Mouse (Mus musculus) heart, embryonic 11.5 days (tissue): ENCODE data around the gene Nol4l. TPM values are rescaled to one million over a fixed set of nuclear protein-coding genes. Genes with fewer than 3 reads are reported as not detected.

Source experiments
- ATAC-seq: fragments of 200-750 bp; cut with Nextera tagmentation; replicated peaks from 2 replicates; pipeline ENCODE4 v1.8.0; 2017; ENCODE audit warnings: moderate library complexity; ENCODE audit not compliant: insufficient number of reproducible peaks, low FRiP score, low TSS enrichment
- H3K27ac ChIP-seq: fragments of 300-500 bp; sonication (generic); 2 replicates; pipeline ENCODE4 v1.5.1; 2014; ENCODE audit warnings: mild to moderate bottlenecking, low read depth, low read length
- H3K27me3 ChIP-seq: fragments of 300-500 bp; sonication (generic); 2 replicates; pipeline ENCODE4 v1.6.1; 2014; ENCODE audit warnings: mild to moderate bottlenecking, low read length, mixed read lengths; ENCODE audit not compliant: control insufficient read depth, insufficient read depth
- H3K36me3 ChIP-seq: fragments of 300-500 bp; sonication (generic); 2 replicates; pipeline ENCODE4 v1.6.1; 2014; ENCODE audit warnings: mild to moderate bottlenecking, low read length, moderate library complexity, mixed read lengths; ENCODE audit not compliant: control insufficient read depth, insufficient read depth
- H3K4me1 ChIP-seq: fragments of 300-500 bp; sonication (generic); 2 replicates; pipeline ENCODE4 v1.6.1; 2014; ENCODE audit warnings: low read length; ENCODE audit not compliant: control insufficient read depth, insufficient read depth
- H3K4me2 ChIP-seq: fragments of 300-500 bp; sonication (generic); 2 replicates; pipeline ENCODE4 v1.6.1; 2014; ENCODE audit warnings: mild to moderate bottlenecking, moderate library complexity
- H3K4me3 ChIP-seq: fragments of 300-500 bp; sonication (generic); 2 replicates; pipeline ENCODE4 v1.5.1; 2014; ENCODE audit warnings: low read depth, low read length
- H3K9ac ChIP-seq: fragments of 300-500 bp; sonication (generic); 2 replicates; pipeline ENCODE4 v1.6.1; 2014; ENCODE audit warnings: mild to moderate bottlenecking, low read depth, low read length, moderate library complexity
- H3K9me3 ChIP-seq: fragments of 300-500 bp; sonication (generic); replicated peaks from 2 replicates; pipeline ENCODE4 v1.6.1; 2016; ENCODE audit warnings: low read length; ENCODE audit not compliant: control insufficient read depth
- WGBS: fragments of 180-500 bp; shearing (Covaris S2); extraction: QIAGEN DNeasy Blood & Tissue Kit; methylation state at CpG from one replicate; pipeline ENCODE4 v1.1.7; 2014; ENCODE audit not compliant: insufficient replicate concordance; 5-methylcytosine and 5-hydroxymethylcytosine counted together
- polyA plus RNA-seq: library from polyadenylated mRNA; unstranded; fragments of >200 nt; fragmentation: Nextera tagmentation; extraction: Ambion mirVana; gene quantifications from 2 replicates; pipeline ENCODE4 v1.2.1, GENCODE M21; 2014

Gene Nol4l
- polyA plus RNA-seq, 1 experiment from 2014 or later, result 16.7 TPM

DNA sequence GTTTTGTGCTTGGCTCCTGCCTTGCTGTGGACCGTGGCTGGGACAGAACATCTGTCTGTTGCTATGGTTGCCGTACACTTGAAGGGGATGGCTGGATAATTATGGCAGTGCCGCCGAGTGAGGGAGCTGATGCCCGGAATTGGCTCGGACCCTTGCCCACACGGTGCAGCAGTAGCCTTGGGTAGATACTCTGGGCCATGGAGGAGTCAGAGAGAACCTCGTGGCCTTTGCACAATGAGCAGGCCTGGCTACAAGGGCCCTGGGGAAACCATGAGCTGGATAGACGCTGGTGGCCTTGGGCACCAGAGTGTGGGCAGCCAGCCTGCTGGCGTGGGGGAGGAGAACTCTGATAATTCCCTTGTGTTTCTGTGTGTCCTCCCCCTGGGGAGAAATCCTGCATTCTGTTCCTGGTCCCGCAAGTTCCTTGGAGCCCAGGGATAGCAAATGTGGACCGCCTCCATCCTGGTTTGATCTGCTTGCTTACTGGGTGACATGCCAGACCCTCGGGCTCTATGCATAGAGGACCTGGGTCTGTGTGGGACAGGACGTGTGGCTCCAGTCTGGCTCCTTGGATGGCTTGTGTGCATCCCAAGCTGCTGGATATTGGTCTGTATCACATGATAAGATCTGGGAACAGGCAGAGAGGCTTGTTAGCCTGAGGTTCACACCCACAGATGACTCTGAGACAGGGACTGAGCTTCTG is 18.6 kb upstream of the Nol4l start:
- H3K9ac ChIP-seq, result peak overlapping the region; percentile 59; the same call in 1 of the 2 replicates
- no peak for ATAC-seq
- 48% methylated on average over 14 of the region's 14 CpGs for WGBS
- no peak overlapping the region for H3K4me3 ChIP-seq
- H3K27ac ChIP-seq, result peak overlapping the region; percentile 71
- H3K27me3 ChIP-seq, result 0 out of 2 replicates have a peak, but pooled peaks cover 4% of the 10 kb centered on the region
- no peak overlapping the region for H3K4me2 ChIP-seq
- H3K9me3 ChIP-seq, result no peaks in the 10 kb centered on the region
- peaks cover 44% of the 10 kb centered on the region for H3K4me1 ChIP-seq
- no peaks in the 10 kb centered on the region for H3K36me3 ChIP-seq

DNA sequence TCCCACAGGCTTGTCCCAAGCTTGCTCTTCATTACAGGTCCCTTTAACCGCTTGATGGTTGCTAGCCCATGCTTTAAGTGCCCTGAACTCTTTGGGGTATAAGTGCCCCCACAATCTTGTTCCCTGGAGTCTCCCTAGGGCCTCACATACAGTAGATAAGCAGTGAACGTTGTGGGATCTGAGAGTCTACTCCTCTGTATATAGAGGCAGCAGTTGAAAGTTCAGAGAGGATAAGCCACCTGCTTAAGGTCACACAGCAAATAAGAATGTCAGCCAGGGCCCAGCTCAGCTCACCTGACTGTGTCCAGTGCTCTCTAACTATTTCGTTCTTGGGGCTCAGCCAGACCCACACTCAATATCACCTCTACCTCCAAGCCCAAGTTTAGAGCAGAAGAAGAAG is 17.9 kb upstream of the Nol4l start:
- H3K9me3 ChIP-seq, result no peaks in the 10 kb centered on the region
- 0 out of 2 replicates have a peak, but pooled peaks cover 4% of the 10 kb centered on the region for H3K27me3 ChIP-seq
- no peak overlapping the region for H3K27ac ChIP-seq
- ATAC-seq, result no peak
- no peaks in the 10 kb centered on the region for H3K36me3 ChIP-seq
- no peak overlapping the region for H3K9ac ChIP-seq
- peaks cover 48% of the 10 kb centered on the region for H3K4me1 ChIP-seq
- H3K4me2 ChIP-seq, result no peak overlapping the region
- H3K4me3 ChIP-seq, result no peak overlapping the region
- WGBS, result 69% methylated on average over 3 of the region's 3 CpGs

DNA sequence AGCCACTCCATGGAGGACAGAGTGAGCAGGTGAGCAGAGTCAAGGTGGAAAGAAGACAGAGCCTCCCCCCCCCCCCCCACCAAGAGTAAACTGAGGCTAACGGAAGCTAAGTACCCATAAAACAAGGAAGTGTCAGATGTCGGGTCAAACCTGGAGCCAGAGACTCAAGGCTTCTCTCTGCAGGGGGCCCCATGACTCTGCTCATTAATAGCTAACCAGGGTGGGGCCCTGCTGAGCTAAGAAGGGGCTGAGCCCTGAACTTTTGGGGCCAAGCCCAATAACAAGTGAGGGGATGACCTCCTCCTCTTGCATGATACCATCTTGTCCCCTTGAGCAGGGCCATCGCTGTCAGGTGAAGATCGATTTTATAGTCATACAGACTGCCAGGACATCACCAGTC is 17.2 kb upstream of the Nol4l start:
- peaks cover 48% of the 10 kb centered on the region for H3K4me1 ChIP-seq
- 0 out of 2 replicates have a peak, but pooled peaks cover 4% of the 10 kb centered on the region for H3K27me3 ChIP-seq
- H3K4me3 ChIP-seq, result no peak overlapping the region
- no peaks in the 10 kb centered on the region for H3K36me3 ChIP-seq
- no peak overlapping the region for H3K9ac ChIP-seq
- no peak for ATAC-seq
- H3K27ac ChIP-seq, result no peak overlapping the region
- no peak overlapping the region for H3K4me2 ChIP-seq
- no peaks in the 10 kb centered on the region for H3K9me3 ChIP-seq
- WGBS, result 68% methylated on average over 4 of the region's 4 CpGs

GRCm38 (mm10) chr2:153546471-153546870 is 16.7 kb upstream of the Nol4l start:
- no peak overlapping the region for H3K4me2 ChIP-seq
- no peak overlapping the region for H3K27ac ChIP-seq
- H3K4me1 ChIP-seq, result peaks cover 48% of the 10 kb centered on the region
- WGBS, result 27% methylated on average over 5 of the region's 5 CpGs
- ATAC-seq, result no peak
- 0 out of 2 replicates have a peak, but pooled peaks cover 4% of the 10 kb centered on the region for H3K27me3 ChIP-seq
- no peak overlapping the region for H3K9ac ChIP-seq
- H3K36me3 ChIP-seq, result no peaks in the 10 kb centered on the region
- H3K9me3 ChIP-seq, result no peaks in the 10 kb centered on the region
- H3K4me3 ChIP-seq, result no peak overlapping the region

GRCm38 (mm10) chr2:153544771-153545170 is 15.0 kb upstream of the Nol4l start:
- WGBS, result 59% methylated on average over 4 of the region's 4 CpGs
- H3K27ac ChIP-seq, result no peak overlapping the region
- H3K4me2 ChIP-seq, result no peak overlapping the region
- H3K36me3 ChIP-seq, result no peaks in the 10 kb centered on the region
- H3K9ac ChIP-seq, result 0 out of 2 replicates have a peak overlapping the region, but pooled peaks have one; percentile 22
- no peak for ATAC-seq
- H3K4me3 ChIP-seq, result no peak overlapping the region
- H3K9me3 ChIP-seq, result no peaks in the 10 kb centered on the region
- peaks cover 46% of the 10 kb centered on the region for H3K4me1 ChIP-seq
- 0 out of 2 replicates have a peak, but pooled peaks cover 4% of the 10 kb centered on the region for H3K27me3 ChIP-seq

- Histone ChIP-seq H3K27me3 (0 out of 2 replicates have a peak, but pooled peaks cover 4% of the 10 kb centered on the region), H3K36me3 (no peaks in the 10 kb centered on the region), H3K9ac (no peak overlapping the region), H3K4me2 (no peak overlapping the region), H3K4me1 (peaks cover 40% of the 10 kb centered on the region), H3K27ac (no peak overlapping the region), H3K9me3 (no peaks in the 10 kb centered on the region), H3K4me3 (no peak overlapping the region)
- no peak for ATAC-seq
- 70% methylated on average over 8 of the region's 8 CpGs for WGBS
Measured at GRCm38 (mm10) chr2:153543911-153544730, 14.3 kb upstream of the Nol4l start.

- Histone ChIP-seq H3K27ac (no peak overlapping the region), H3K36me3 (no peaks in the 10 kb centered on the region), H3K4me2 (no peak overlapping the region), H3K9ac (no peak overlapping the region), H3K27me3 (0 out of 2 replicates have a peak, but pooled peaks cover 4% of the 10 kb centered on the region), H3K9me3 (no peaks in the 10 kb centered on the region), H3K4me1 (peaks cover 29% of the 10 kb centered on the region), H3K4me3 (no peak overlapping the region)
- WGBS, result 74% methylated on average over 8 of the region's 8 CpGs
- ATAC-seq, result no peak
Measured at GRCm38 (mm10) chr2:153542936-153543668, 13.3 kb upstream of the Nol4l start.

DNA sequence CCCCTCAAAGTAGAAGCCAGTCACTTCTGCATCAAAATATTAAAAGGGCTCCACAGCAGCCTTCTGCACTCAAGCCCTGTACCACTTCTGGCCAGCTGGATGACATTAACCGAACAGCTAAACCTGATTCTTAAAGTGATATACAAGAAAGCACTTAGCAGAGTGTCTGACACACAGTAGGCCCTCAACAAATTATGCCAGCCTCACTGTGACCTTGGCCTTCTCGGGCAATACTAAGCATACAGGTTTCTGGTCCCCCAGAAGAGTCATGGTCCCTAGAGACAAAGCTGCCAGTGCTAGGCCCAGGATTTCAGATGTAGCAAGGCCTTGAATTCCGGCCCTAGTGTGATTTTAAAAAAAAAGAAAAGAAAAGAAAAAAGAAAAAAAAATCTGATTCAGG is 9.1 kb upstream of the Nol4l start:
- no peak overlapping the region for H3K4me3 ChIP-seq
- H3K27me3 ChIP-seq, result no peaks in the 10 kb centered on the region
- peaks cover 7% of the 10 kb centered on the region; the same call in 1 of the 2 replicates for H3K4me1 ChIP-seq
- no peak overlapping the region for H3K9ac ChIP-seq
- no peak overlapping the region for H3K27ac ChIP-seq
- no peak overlapping the region for H3K4me2 ChIP-seq
- no peaks in the 10 kb centered on the region for H3K9me3 ChIP-seq
- no peaks in the 10 kb centered on the region for H3K36me3 ChIP-seq
- ATAC-seq, result no peak
- WGBS, result 86% methylated on average over 3 of the region's 3 CpGs
